Mouse (Mus musculus) olfactory bulb, adult 2 months (tissue): ENCODE measurements around the gene Fbxo39.

ENCODE experiments used
- CTCF ChIP-seq: fragments of 200-500 bp; IDR thresholded peaks from 2 replicates; pipeline ENCODE4 v1.5.1; 2012; ENCODE audit warnings: low read depth, mild to moderate bottlenecking, low read length, moderate library complexity; ENCODE audit not compliant: insufficient read depth
- POLR2A ChIP-seq: fragments of 200-500 bp; IDR thresholded peaks from 2 replicates; pipeline ENCODE4 v1.6.1; 2012; ENCODE audit warnings: mild to moderate bottlenecking, low read depth, low read length, moderate library complexity; ENCODE audit not compliant: insufficient read depth

DNA sequence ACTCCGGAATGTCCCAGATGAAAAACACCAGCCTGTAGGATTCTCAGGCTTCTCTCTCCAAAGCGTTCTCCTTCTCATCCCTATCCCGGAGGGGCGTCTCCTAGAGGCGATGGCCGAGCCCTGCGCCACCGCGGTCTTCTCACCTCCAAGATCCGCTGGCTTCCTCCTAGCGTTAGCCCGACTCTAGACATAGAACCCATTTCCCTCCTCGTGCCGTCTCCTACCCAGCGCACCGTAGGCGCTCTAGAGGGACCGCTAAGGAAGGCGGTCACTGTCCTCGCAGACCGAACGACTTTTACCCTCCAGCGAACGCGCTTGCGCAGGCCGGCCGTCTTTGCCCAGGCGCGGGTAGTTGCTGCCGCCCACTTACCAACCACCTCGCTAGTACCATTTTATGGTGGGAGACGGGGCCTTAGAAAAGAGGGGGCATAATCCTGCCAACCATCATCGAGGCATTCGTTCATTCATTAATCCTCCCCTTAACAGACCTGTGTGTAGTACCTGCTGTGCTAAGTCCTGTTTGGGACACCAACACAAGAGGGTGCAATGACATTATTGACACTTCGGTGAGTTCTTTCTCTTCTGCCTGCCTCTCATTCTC lies 47.2 kb upstream of the Fbxo39 start, which contains the start of gene Slc13a5:
- TF ChIP-seq CTCF (no peak), POLR2A (no peak)
